Comparison of ENCODE assay signal across 15 mouse cellular contexts in the genomic region with DNA sequence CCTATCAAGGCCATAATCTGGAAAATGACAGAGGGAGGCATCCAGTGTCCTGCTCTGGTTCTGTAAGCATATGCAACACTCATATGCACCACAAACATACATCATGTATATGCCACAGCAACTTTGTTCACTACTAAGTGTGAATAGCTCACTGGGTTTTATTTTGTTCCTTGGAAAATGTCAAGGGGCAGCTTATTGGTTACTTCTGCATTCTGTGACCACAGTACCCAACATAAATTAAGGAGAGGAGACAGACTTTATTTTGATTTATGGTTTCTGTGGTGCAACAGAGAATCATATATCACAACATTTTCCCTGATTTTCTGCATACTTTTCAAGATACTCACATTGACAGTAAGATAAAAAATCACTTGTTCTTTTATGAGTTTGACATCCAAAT.
"Had no signal": no experiment of that assay in that cellular context is flagged by ENCODE, and none has a peak within 500 bp of the region (broad histone marks: within the 10 kb centered on the region; RNA-seq: fewer than 3 reads in every experiment).

No protein-coding gene starts in this region.

- H3K9ac ChIP-seq: neural tube, embryonic 12.5 days; neural tube, embryonic 13.5 days; stomach, embryonic 15.5 days had no signal

- DNase-seq: retina, postnatal 1 day; right cerebral cortex, adult 18-20 months; right cerebral cortex, postnatal 14 days; right cerebral cortex, postnatal 25 days; right cerebral cortex, postnatal 4 days; spleen, adult 18-20 months; thymus, adult 18-20 months; thymus, adult 2 months; thymus, postnatal 14 days; thymus, postnatal 36 days; thymus, postnatal 4 days had no signal

- H3K27me3 ChIP-seq: neural tube, embryonic 12.5 days; neural tube, embryonic 13.5 days; stomach, embryonic 15.5 days had no signal

- H3K4me3 ChIP-seq: neural tube, embryonic 12.5 days; neural tube, embryonic 13.5 days; stomach, embryonic 15.5 days had no signal

- H3K4me1 ChIP-seq: neural tube, embryonic 12.5 days; neural tube, embryonic 13.5 days; stomach, embryonic 15.5 days had no signal

- H3K4me2 ChIP-seq: neural tube, embryonic 12.5 days; neural tube, embryonic 13.5 days; stomach, embryonic 15.5 days had no signal

- H3K36me3 ChIP-seq: neural tube, embryonic 12.5 days; stomach, embryonic 15.5 days had no signal

- H3K9me3 ChIP-seq: neural tube, embryonic 12.5 days; neural tube, embryonic 13.5 days; stomach, embryonic 15.5 days had no signal

- H3K27ac ChIP-seq: neural tube, embryonic 12.5 days; neural tube, embryonic 13.5 days; stomach, embryonic 15.5 days; stomach, postnatal 0 days had no signal
